Mouse (Mus musculus) hindbrain, embryonic 16.5 days (tissue): ENCODE measurements around the gene Mcmbp. TPM values are rescaled to one million over a fixed set of nuclear protein-coding genes. Genes with fewer than 3 reads are reported as not detected.

Experiments
- ATAC-seq: fragments of 200-750 bp; cut with Nextera tagmentation; 2 replicates; pipeline ENCODE4 v1.8.0; 2017; ENCODE audit warnings: moderate TSS enrichment, moderate library complexity
- H3K27ac ChIP-seq: fragments of 300-500 bp; sonication (generic); 2 replicates; pipeline ENCODE4 v1.5.1; 2014; ENCODE audit warnings: low read depth, mild to moderate bottlenecking, control low read depth, low read length, moderate library complexity
- H3K27me3 ChIP-seq: fragments of 300-500 bp; sonication (generic); replicated peaks from 2 replicates; pipeline ENCODE4 v1.6.1; 2014; ENCODE audit warnings: low read length; ENCODE audit not compliant: control insufficient read depth, insufficient read depth
- H3K36me3 ChIP-seq: fragments of 300-500 bp; sonication (generic); 2 replicates; pipeline ENCODE4 v1.6.1; 2014; ENCODE audit warnings: mild to moderate bottlenecking, low read length, moderate library complexity, mixed read lengths; ENCODE audit not compliant: control insufficient read depth, insufficient read depth
- H3K4me1 ChIP-seq: fragments of 300-500 bp; sonication (generic); 2 replicates; pipeline ENCODE4 v1.6.1; 2014; ENCODE audit warnings: low read depth, low read length; ENCODE audit not compliant: control insufficient read depth, insufficient read depth
- H3K4me2 ChIP-seq: fragments of 300-500 bp; sonication (generic); 2 replicates; pipeline ENCODE4 v1.6.1; 2014; ENCODE audit warnings: mild to moderate bottlenecking, low read length, control low read depth, moderate library complexity
- H3K4me3 ChIP-seq: fragments of 300-500 bp; sonication (generic); 2 replicates; pipeline ENCODE4 v1.5.1; 2014; ENCODE audit warnings: mild to moderate bottlenecking, low read length, control low read depth, moderate library complexity
- H3K9ac ChIP-seq: fragments of 300-500 bp; sonication (generic); 2 replicates; pipeline ENCODE4 v1.6.1; 2014; ENCODE audit warnings: low read depth, mild to moderate bottlenecking, control low read depth, low read length, moderate library complexity
- H3K9me3 ChIP-seq: fragments of 300-500 bp; sonication (generic); 2 replicates; pipeline ENCODE4 v1.6.1; 2014; ENCODE audit warnings: mild to moderate bottlenecking, low read length, moderate library complexity; ENCODE audit not compliant: control insufficient read depth
- WGBS: fragments of 180-500 bp; shearing (Covaris S2); extraction: QIAGEN DNeasy Blood & Tissue Kit; methylation state at CpG from one replicate; pipeline ENCODE4 v1.1.7; 2014; 5-methylcytosine and 5-hydroxymethylcytosine counted together
- polyA plus RNA-seq: library from polyadenylated mRNA; unstranded; fragments of >200 nt; fragmentation: Nextera tagmentation; extraction: Ambion mirVana; gene quantifications from 2 replicates; pipeline ENCODE4 v1.2.1, GENCODE M21; 2015

Mcmbp gene
- polyA plus RNA-seq, 1 experiment from 2014 or later = 34.6 TPM

DNA sequence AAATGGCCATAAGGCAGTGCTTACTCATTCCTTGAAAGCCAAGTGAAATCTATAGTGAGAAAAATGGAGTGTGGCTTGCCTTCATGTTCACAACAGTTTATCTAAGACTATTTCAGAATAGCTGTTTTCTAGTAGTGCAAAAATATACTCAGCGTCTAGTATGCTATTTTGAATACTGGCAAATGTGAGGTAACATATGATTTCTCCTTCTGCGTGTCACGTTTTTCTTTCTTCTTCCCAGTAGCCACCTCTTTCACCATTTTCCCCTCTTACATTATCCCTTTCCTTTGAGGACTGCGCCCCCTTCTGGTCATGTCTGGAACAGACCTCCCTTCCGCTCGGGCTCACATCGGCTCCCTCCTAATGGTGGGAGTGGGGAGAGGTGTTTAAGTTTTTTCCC is 50.2 kb downstream of the Mcmbp start:
- peak; percentile 73 for ATAC-seq
- no peaks in the 10 kb centered on the region for H3K27me3 ChIP-seq
- 8% methylated on average over 7 of the region's 7 CpGs for WGBS
- peaks cover 3% of the 10 kb centered on the region; the same call in 1 of the 2 replicates for H3K4me1 ChIP-seq
- H3K9ac ChIP-seq = peak overlapping the region; percentile 63; the same call in 1 of the 2 replicates
- H3K4me2 ChIP-seq = peak overlapping the region; percentile 50
- peak overlapping the region; percentile 38 for H3K4me3 ChIP-seq
- H3K27ac ChIP-seq = peak overlapping the region; percentile 71
- H3K36me3 ChIP-seq = peaks cover 36% of the 10 kb centered on the region
- peaks cover 5% of the 10 kb centered on the region for H3K9me3 ChIP-seq

- 58% methylated on average over 8 of the region's 8 CpGs for WGBS
- Histone ChIP-seq H3K4me2 (peak overlapping the region; percentile 8; the same call in 1 of the 2 replicates), H3K9me3 (peaks cover 5% of the 10 kb centered on the region), H3K36me3 (peaks cover 41% of the 10 kb centered on the region), H3K27ac (peak overlapping the region; percentile 71), H3K4me3 (peak overlapping the region; percentile 38), H3K9ac (peak overlapping the region; percentile 63), H3K4me1 (peaks cover 3% of the 10 kb centered on the region; the same call in 1 of the 2 replicates), H3K27me3 (no peaks in the 10 kb centered on the region)
- ATAC-seq = no peak
Measured at GRCm38 (mm10) chr7:128689347-128689746, 50.9 kb downstream of the Mcmbp start.

DNA sequence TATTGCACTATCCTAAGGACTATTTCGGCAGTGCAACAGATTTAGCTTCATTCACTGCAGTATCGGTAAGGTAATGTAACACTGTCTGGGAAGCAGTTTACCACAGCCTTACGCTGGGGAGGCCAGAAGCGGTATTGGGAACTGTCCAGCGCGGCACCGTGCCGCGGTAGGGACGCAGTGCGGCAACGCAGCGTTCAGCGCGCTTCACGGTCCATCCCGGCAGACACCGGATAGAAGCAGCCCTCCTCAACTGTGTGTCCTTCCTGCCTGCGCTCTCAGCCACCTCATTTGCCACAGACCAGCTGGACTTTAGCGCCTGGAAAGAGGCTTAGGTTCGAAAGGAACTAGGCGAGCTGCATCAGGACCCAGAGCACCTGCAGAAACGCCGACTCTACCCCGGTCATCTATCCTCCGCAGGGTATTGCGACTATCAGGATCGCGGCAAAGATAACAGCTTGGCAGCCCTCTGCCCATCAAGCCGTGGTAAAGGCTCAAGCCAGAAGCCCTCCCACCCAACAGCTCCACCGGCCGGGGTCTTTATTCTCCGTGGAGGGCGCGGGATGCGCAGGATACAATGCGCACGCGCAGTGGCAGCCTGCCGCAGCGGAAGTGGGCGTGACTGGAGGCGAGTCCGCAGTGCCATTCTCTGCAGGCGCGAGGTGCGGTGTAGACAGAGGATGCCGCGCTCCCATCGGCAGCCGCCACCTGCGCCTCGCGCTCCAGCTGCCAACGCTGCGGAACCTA is 52.3 kb downstream of the Mcmbp start:
- peaks cover 42% of the 10 kb centered on the region for H3K36me3 ChIP-seq
- peaks cover 8% of the 10 kb centered on the region for H3K9me3 ChIP-seq
- H3K4me1 ChIP-seq = peaks cover 3% of the 10 kb centered on the region; the same call in 1 of the 2 replicates
- H3K27me3 ChIP-seq = no peaks in the 10 kb centered on the region
- H3K9ac ChIP-seq = peak overlapping the region; percentile 63
- H3K27ac ChIP-seq = peak overlapping the region; percentile 77
- 49% methylated on average over 56 of the region's 56 CpGs for WGBS
- H3K4me3 ChIP-seq = peak overlapping the region; percentile 38
- ATAC-seq = peak; percentile 77
- peak overlapping the region; percentile 45 for H3K4me2 ChIP-seq

DNA sequence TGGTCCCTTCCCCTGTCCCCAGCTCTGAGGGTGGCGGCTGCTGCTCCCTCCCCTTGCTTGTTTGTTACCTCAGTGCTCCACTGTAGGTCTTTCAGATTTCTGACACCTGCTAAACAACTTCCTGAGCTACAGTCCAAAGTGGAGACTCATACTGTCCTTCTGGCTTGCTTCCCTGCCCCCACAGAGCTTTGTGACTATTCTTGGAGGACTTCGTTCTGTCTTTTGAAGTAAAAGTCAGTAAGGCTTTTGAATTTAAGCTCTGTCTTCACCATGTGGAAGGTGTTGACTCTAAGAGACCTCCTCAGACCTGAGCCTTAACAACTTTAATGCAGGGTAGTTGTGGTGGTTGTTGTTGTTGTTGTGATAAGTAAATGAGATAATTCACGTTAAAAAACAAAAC is 61.7 kb downstream of the Mcmbp start:
- no peak overlapping the region for H3K27ac ChIP-seq
- ATAC-seq = no peak
- H3K27me3 ChIP-seq = no peaks in the 10 kb centered on the region
- 75% methylated on average over 3 of the region's 3 CpGs for WGBS
- H3K4me1 ChIP-seq = no peaks in the 10 kb centered on the region; the same call in 1 of the 2 replicates
- H3K9ac ChIP-seq = no peak overlapping the region
- peaks cover 8% of the 10 kb centered on the region for H3K36me3 ChIP-seq
- no peak overlapping the region for H3K4me3 ChIP-seq
- no peak overlapping the region for H3K4me2 ChIP-seq
- H3K9me3 ChIP-seq = peaks cover 2% of the 10 kb centered on the region

DNA sequence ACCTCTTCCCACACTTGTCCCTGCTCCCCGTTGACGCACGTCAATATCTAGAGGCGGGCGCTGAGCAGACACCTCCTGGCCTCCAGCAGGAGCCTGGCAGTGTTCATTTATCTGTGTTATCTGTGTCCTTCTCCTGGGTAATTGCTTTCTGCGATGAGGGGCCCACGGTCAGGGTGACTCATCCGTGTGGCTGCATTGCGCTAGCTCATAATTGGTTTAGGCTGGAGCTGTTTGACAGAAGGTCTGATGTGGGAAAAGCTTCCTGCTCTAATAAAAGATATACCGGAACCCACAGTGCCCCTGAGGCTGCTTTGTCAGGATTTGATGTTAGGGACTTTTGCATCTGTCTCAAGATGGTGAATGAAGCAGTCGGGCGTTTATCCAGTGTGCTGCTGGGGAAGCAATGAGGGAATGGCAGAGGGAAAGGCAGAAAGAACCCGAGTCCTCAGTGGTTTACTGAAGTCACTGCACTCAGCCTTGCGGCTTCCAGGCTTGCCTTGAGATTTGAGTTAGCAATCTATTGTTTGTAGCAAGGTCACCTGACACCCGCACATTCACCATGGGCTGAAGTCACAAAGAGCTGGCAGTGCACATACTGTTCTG is 67.8 kb downstream of the Mcmbp start:
- peaks cover 16% of the 10 kb centered on the region for H3K4me1 ChIP-seq
- peak; percentile 90 for ATAC-seq
- H3K27me3 ChIP-seq = no peaks in the 10 kb centered on the region
- 6% methylated on average over 15 of the region's 15 CpGs for WGBS
- peak overlapping the region; percentile 80 for H3K27ac ChIP-seq
- peak overlapping the region; percentile 48 for H3K4me2 ChIP-seq
- no peak overlapping the region for H3K4me3 ChIP-seq
- H3K9ac ChIP-seq = peak overlapping the region; percentile 45
- H3K9me3 ChIP-seq = no peaks in the 10 kb centered on the region
- H3K36me3 ChIP-seq = peaks cover 5% of the 10 kb centered on the region

- peak overlapping the region; percentile 80 for H3K27ac ChIP-seq
- H3K4me1 ChIP-seq = peaks cover 16% of the 10 kb centered on the region
- H3K27me3 ChIP-seq = no peaks in the 10 kb centered on the region
- H3K4me3 ChIP-seq = no peak overlapping the region
- ATAC-seq = peak; percentile 89
- H3K4me2 ChIP-seq = peak overlapping the region; percentile 48
- 9% methylated on average over 8 of the region's 8 CpGs for WGBS
- no peak overlapping the region; the same call in 1 of the 2 replicates for H3K9ac ChIP-seq
- H3K36me3 ChIP-seq = peaks cover 5% of the 10 kb centered on the region
- no peaks in the 10 kb centered on the region for H3K9me3 ChIP-seq
Measured at GRCm38 (mm10) chr7:128671952-128672351, 68.3 kb downstream of the Mcmbp start.

- peaks cover 16% of the 10 kb centered on the region for H3K4me1 ChIP-seq
- no peaks in the 10 kb centered on the region for H3K9me3 ChIP-seq
- no peak overlapping the region for H3K4me3 ChIP-seq
- no peaks in the 10 kb centered on the region for H3K27me3 ChIP-seq
- no peak overlapping the region for H3K27ac ChIP-seq
- 35% methylated on average over 2 of the region's 2 CpGs for WGBS
- H3K36me3 ChIP-seq = 0 out of 2 replicates have a peak, but pooled peaks cover 2% of the 10 kb centered on the region
- no peak for ATAC-seq
- H3K4me2 ChIP-seq = no peak overlapping the region
- H3K9ac ChIP-seq = no peak overlapping the region
Measured at GRCm38 (mm10) chr7:128668831-128669230, 71.5 kb downstream of the Mcmbp start.

DNA sequence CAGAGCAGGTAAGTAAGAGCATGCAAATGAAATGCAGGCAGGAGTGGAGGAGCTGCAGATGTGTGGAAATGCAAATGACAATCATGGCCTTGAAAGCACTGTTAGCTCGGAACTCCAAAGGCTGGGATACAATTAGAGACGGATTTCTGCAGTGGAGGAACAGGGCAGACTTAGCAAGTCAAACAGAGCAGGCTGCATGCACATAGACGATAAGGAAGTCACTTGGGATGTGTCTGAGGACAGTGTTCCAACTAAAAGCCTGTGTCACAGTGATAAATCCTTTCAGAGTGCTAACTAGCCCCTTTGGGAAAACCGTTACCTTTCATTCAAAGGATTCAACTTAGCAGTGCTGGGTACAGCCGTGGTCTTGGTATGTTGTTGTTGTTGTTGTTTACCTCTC is 72.5 kb downstream of the Mcmbp start:
- no peak overlapping the region for H3K4me2 ChIP-seq
- H3K4me1 ChIP-seq = peaks cover 10% of the 10 kb centered on the region
- H3K9ac ChIP-seq = no peak overlapping the region
- no peaks in the 10 kb centered on the region for H3K9me3 ChIP-seq
- WGBS = 49% methylated on average over 5 of the region's 5 CpGs
- H3K27ac ChIP-seq = no peak overlapping the region
- no peak overlapping the region for H3K4me3 ChIP-seq
- 0 out of 2 replicates have a peak, but pooled peaks cover 2% of the 10 kb centered on the region for H3K36me3 ChIP-seq
- H3K27me3 ChIP-seq = no peaks in the 10 kb centered on the region
- ATAC-seq = no peak

DNA sequence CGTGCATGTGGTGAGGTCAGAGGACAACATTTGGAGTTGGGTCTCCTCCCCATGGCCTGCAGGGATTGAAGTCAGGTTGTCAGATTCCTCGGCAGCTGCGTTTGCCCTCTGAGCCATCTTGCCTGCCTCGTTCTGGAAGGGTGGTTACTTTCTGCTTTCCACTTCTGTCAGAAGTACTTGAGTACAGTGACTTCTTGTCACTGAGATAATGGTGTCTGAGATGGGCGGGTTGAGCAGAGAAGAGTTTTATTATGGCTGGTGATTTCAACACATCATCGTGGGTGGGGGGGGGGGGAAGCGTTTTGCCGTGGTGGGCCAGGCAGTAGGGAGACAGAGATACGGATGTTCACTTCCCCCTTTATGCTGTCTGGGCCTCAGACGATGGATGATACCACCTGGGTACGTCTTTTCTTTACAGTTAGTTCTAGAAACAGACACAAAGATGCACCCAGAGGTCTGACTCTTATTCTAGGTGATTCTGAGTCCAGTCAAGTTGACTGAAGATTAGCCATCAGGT is 75.4 kb downstream of the Mcmbp start:
- Histone ChIP-seq H3K9ac (no peak overlapping the region), H3K27me3 (no peaks in the 10 kb centered on the region), H3K27ac (no peak overlapping the region), H3K4me1 (no peaks in the 10 kb centered on the region), H3K36me3 (0 out of 2 replicates have a peak, but pooled peaks cover 2% of the 10 kb centered on the region), H3K9me3 (no peaks in the 10 kb centered on the region), H3K4me2 (no peak overlapping the region), H3K4me3 (no peak overlapping the region)
- no peak for ATAC-seq
- WGBS = 94% methylated on average over 11 of the region's 11 CpGs
